Mouse (Mus musculus): ENCODE results near the gene Smarce1. TPM values are rescaled to one million over a fixed set of nuclear protein-coding genes. Genes with fewer than 3 reads are reported as not detected.
A peak's percentile ranks its signal among the peaks of the same experiment; 100 is the strongest.

Gene Smarce1
- total RNA-seq, 2 experiments from 2014 or later: 49.2 to 55.7 TPM

- no peak for DNase-seq
- intact Hi-C loops (cut with DNase I): no loop called here
Observed at GRCm38 (mm10) chr11:99231049-99231816, 416 bp upstream of the Smarce1 start.

DNA sequence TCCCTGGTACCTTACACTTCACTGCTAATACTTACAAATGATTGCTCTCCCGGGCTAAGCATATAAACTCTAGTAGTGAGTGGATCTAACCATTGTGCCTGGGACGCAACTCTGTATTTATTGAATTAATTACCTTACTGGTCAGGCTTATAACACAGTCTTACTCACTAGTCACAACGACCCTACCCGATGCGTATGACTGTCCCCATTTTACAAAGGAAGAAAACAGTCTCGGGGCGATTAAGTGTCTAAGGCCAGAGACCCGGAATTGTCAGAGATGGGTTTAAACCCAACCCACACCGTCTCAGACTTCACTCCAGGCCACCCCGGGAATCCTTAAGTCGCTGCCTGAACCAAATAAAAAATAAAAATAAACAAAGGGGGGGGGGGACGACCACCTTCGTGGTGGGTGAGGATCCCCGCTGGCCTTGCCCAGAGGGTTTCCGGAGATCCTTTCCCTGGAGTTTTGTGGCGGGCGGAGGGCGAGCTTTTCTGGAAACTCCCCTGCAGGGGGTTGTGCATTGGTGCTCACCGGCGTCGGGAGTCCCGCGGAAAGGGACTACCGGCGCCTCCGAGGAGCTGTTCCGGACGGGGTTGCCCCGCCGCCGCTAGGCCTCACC is 1.1 kb downstream of the Smarce1 start:
- DNase-seq: no peak
- intact Hi-C loops (cut with DNase I): no loop called here

DNA sequence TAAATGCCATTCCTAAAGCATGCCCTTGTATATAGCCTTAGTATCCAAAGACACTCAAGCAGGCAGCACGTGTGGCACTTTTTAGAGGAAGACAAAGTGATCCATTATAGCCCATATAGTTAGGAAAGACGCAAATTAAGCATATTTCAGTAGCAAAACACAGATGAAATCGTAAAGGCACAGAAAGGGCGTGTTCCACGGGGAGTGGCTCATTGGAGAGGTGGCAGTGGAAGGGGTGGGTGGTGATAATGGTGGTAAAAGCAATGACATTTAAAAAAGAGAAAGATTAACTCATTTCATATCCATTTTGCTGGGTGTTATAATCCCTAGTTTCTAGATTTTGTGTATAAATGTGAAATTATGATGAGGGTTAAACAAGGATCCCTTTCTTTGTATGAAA is 4.5 kb downstream of the Smarce1 start:
- intact Hi-C loops (cut with DNase I): no loop called here

DNA sequence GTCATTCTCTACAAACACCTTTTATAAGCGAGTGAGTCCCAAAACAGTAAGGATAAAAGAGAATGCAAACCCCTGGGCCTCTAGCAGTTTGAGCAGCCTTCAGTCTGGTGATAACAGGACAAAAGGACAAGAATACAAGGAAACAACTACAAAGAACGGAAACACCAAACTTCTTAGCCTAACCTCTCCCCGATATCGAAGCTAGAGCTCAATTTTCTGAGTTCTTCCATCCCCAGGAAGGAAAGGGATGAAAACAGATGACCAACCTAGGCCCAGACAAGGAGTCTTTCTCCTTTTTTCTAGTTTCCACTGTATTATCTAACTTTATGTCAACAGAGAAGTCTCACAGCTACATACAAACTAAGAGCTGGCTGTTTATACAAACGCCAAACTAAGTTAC is 7.5 kb downstream of the Smarce1 start:
- DNase-seq: no peak
- intact Hi-C loops (cut with DNase I): no loop called here

More for the DNA sequence above, 4.5 kb downstream of the Smarce1 start:
- no peak for DNase-seq

DNA sequence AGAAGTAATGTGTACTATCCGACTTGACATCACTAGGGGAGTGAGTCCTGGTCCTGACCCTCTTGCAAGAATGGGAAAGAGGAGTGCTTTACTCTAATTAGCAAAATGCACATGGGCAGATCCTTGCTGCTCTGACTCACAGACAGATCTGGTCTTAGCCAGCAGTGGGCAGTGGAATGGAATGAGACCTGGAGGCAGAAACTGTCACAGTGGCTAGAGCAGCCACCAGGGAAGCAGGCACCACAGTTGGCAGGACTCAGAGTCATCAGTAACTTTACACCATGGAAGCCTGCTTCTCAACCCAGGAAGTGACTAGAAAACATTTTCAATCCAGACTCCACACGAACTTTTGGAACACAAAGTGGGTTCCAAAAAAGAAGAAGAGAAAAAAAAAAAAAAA is 9.0 kb downstream of the Smarce1 start:
- no peak for DNase-seq
- intact Hi-C loops (cut with DNase I): no loop called here

DNA sequence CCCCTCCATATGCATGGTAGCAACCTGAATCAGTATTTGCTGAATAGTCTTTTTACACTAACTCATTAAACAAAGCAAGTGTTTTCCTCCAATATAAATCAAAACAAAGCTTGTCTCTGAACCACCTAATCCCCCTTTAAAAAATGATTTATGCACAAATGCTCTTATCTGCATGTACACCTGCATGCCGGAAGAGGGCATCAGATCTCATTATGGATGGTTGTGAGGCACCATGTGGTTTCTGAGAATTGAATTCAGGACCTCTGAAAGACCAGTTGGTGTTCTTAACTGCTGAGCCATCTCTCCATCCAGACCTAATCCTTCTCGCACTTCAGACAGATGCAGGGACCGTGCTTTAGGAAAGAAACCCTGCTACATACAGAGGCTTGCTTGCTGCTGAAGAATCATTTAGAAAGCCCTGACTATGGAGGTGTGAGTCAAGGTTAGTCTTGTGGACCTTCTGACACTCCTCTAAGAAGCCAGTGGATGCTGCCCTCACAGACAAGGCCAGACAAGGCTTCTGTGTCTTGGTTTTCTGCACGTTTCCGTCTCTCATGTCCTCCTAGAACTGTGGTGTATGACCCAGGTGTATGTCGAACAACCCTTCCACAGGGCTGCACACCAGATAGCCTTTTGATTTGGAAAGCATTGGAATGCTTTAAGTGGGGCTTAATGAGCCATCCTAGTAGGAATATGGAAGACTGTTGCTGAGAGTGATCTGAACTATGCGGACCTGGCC is 13.4 kb downstream of the Smarce1 start:
- DNase-seq: no peak
- intact Hi-C loops (cut with DNase I): no loop called here

DNA sequence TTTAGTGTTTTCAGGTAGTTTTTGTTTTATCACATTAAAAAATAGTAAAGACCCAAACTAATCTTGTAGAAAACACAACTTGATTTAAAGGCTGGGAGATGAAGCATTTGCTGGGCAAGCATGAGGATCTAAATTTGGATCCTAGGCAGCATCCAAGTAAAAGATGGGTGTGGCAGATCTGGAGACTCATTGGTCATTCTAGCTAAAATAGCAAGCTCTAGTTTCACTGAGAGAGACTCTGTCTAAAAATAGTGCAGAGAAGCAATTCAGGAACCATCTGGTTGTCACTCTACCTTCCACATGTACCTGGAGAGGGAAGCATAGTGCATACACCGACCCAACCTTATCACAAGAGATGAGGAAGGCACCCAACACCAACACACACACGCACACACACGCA is 14.6 kb downstream of the Smarce1 start:
- intact Hi-C loops (cut with DNase I): no loop called here
- DNase-seq: no peak

DNA sequence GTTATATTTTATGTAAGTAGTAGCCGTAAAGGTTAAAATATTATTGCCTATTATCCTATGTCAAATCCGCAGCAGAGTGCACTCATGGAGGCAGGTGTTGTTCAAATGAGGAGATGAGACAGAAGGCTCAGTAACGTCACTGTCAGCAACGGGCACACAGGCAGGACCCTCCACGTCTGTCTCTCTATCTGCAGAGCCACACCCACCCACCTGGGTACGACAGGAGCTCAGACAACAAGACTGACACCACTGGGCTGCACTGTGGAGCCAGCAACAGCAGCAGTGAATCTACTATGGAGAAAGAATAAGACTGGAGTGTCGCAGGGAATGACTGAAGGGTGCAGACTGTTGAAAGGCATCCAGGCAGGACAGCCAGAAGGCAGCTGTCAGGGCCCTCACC is 18.1 kb downstream of the Smarce1 start:
- DNase-seq: no peak
- intact Hi-C loops (cut with DNase I): no loop called here

DNA sequence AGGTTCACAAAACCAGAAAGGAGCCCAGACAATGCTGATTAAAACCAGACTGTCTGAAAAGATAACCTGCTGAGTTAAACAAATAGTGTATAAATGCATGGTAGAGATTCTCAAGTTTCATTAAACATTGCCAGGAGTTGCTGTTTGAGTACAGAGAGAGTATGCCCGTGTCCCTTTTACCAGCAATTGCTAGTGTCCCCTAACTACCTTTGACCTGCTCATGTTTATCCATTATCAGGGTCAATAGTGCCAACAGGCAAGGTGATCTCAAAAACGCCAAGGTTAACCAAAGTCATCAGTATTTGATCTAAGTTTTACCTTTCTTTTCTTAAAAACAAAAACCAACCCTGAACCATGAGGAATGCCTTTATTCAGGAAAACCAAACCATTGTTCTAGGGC is 18.9 kb downstream of the Smarce1 start:
- intact Hi-C loops (cut with DNase I): no loop called here
- DNase-seq: no peak

GRCm38 (mm10) chr11:99208105-99208669 is 22.6 kb downstream of the Smarce1 start:
- peak in 1 of 2 experiments; percentile 25 for DNase-seq
- intact Hi-C loops (cut with DNase I): loop anchor here (2.0 to 5.0 kb wide), 2 partner anchors 34 to 83 kb away; partner anchors contain the start of gene Krt222

GRCm38 (mm10) chr11:99207449-99207848 is 23.4 kb downstream of the Smarce1 start:
- DNase-seq: no peak
- intact Hi-C loops (cut with DNase I): loop anchor here (5.0 kb wide), 1 partner anchor 35 kb away; the partner anchor contains the start of gene Krt222

DNA sequence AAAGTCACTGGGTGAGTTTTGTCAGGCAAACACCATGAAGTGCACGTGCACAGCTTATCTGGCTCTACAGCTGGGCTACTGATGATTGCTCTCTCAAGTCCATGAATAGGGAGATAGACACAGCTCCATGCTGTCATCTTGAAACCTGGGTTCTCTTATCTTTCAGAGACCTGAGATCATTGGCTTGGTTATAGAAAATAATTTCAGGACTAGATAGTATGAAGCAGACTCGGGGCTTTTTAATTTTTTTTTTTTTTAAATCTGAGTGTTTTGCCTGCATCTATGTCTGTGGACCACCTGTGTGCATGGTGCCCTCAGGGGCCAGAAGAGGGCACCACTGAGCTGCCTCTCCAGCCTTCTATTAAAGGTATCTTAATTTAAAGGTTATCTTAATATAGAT is 23.9 kb downstream of the Smarce1 start:
- DNase-seq: peak; percentile 33 to 56
- intact Hi-C loops (cut with DNase I): loop anchor here (5.0 kb wide), 1 partner anchor 35 kb away; the partner anchor contains the start of gene Krt222

GRCm38 (mm10) chr11:99189154-99189582 is 41.6 kb downstream of the Smarce1 start:
- intact Hi-C loops (cut with DNase I): loop anchor here (1.0 kb wide), 2 partner anchors 104 to 118 kb away; no protein-coding TSS in a partner anchor
- DNase-seq: peak; percentile 50 to 74

DNA sequence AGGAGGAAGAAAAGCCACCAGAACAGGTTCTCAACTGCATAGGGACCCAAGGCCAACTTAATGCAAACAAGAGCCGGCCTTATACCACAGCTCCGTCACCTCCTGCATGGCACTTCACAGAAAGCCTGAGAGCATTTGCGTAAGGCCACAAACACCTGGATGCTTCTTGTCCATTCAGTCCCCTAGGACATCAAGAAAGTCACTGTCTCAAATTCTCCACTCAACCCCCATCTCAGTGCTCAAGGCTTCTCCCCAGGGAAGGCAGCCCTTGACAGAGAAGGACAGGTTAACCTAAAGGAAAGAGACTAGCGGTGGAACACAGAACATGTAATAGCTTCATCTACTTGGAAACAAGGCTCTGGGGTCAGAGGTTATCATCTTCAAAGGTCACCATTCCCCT is 43.5 kb downstream of the Smarce1 start:
- intact Hi-C loops (cut with DNase I): no loop called here
- DNase-seq: no peak

- intact Hi-C loops (cut with DNase I): no loop called here
- DNase-seq: no peak
Observed at GRCm38 (mm10) chr11:99186836-99187235, 44.0 kb downstream of the Smarce1 start.

DNA sequence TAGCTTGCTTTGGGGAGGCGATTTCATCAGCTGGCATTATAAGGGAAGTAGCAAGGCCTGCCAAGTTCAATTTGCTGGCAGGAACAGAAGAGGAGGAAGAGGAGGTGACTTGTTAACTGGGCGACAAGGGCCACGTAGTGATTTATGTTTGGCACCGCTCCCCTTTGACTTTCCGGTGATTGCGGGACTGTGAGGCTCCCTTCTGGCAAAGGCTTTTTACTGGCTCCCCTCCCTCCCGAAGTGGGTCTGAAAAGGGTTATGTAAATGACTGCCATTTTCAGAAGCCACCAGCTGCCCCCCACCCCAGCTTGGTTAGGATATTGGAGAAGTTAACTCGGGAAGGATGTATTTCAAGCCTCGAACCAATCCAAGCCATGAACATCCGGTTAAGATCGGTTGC is 48.2 kb downstream of the Smarce1 start:
- no peak for DNase-seq
- intact Hi-C loops (cut with DNase I): no loop called here

- no peak for DNase-seq
- intact Hi-C loops (cut with DNase I): no loop called here
Observed at GRCm38 (mm10) chr11:99180071-99180470, 50.7 kb downstream of the Smarce1 start.

DNA sequence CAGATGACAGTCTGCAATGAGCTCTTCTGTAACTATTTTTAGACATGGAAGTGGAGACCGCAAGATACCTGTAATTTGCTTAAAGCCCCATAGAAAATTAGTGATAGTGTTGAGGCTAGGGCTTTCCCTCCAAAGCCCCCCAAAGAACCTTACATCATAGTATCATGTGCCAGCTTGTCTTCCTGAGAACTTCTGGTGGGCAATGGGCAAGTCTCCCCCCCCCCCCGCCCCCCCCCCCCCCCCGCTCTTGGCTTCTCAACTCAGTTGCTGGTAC is 53.0 kb downstream of the Smarce1 start:
- DNase-seq: no peak
- intact Hi-C loops (cut with DNase I): no loop called here

GRCm38 (mm10) chr11:99177054-99177924 is 53.5 kb downstream of the Smarce1 start:
- DNase-seq: no peak
- intact Hi-C loops (cut with DNase I): no loop called here

- DNase-seq: no peak
- intact Hi-C loops (cut with DNase I): no loop called here
Observed at GRCm38 (mm10) chr11:99172002-99172401, 58.8 kb downstream of the Smarce1 start.
